ENCODE assay signal across 8 mouse cellular contexts in the genomic region with DNA sequence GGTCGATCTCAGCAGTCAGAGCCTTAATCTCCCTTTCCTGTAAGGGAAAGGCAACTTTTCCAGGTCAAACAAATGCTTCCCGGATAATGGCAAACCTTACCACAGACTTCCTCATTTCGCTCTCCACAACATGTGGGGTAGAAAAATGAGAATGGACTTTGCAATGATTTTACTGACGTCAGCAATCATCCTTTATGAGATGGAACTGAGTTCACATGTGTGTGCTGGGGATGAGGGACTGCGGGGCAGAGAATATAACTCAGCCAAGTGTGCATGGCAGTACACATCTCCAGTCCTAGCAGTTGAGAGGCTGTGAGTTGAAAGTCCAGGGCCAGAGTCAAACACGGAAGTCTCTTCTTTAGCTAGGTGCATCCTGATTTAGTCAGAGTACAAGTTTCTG. TPM values are rescaled to one million over a fixed set of nuclear protein-coding genes. Genes with fewer than 3 reads are reported as not detected.
A peak's percentile ranks its signal among the peaks of the same experiment; 100 is the strongest.
DNase-seq lines count a peak whose midpoint lies in the region; ATAC-seq and TF ChIP-seq lines count a peak whose summit lies in the region.

No protein-coding gene starts in this region.

- TF ChIP-seq EP300 in heart, postnatal 0 days (IDR thresholded peaks at IDR 0.05; ENCODE audit: low read depth): no peak

- peak overlapping the region; percentile 96 for H3K4me3 ChIP-seq in heart, postnatal 0 days (ENCODE audit: low read depth, low read length)
- H3K4me3 ChIP-seq in bone marrow macrophage, adult 2 months (ENCODE audit: insufficient read depth, low read length): peak overlapping the region; percentile 95
- H3K4me3 ChIP-seq in hindbrain, embryonic 14.5 days (replicated peaks; ENCODE audit: low read length): peak overlapping the region; percentile 84
- H3K4me3 ChIP-seq in midbrain, embryonic 12.5 days: peak overlapping the region; percentile 97

- H3K9me3 ChIP-seq in heart, postnatal 0 days (replicated peaks; ENCODE audit: control insufficient read depth, low read length): no peaks in the 10 kb centered on the region
- H3K9me3 ChIP-seq in hindbrain, embryonic 14.5 days (ENCODE audit: control insufficient read depth, low read length): no peaks in the 10 kb centered on the region
- no peaks in the 10 kb centered on the region for H3K9me3 ChIP-seq in midbrain, embryonic 12.5 days

- H3K9ac ChIP-seq in heart, postnatal 0 days (replicated peaks; ENCODE audit: low read depth, low read length): peak overlapping the region; percentile 89
- H3K9ac ChIP-seq in hindbrain, embryonic 14.5 days: peak overlapping the region; percentile 78; the same call in 1 of the 2 replicates
- H3K9ac ChIP-seq in midbrain, embryonic 12.5 days (replicated peaks): peak overlapping the region; percentile 75; the same call in 1 of the 2 replicates

- no peaks in the 10 kb centered on the region for H3K27me3 ChIP-seq in heart, postnatal 0 days (ENCODE audit: control insufficient read depth, insufficient read depth, low read length)
- H3K27me3 ChIP-seq in hindbrain, embryonic 14.5 days (ENCODE audit: control insufficient read depth, insufficient read depth, low read length): no peaks in the 10 kb centered on the region
- H3K27me3 ChIP-seq in midbrain, embryonic 12.5 days: no peaks in the 10 kb centered on the region

- no peak for DNase-seq in heart, postnatal 0 days (ENCODE audit: low spot score)
- no peak for DNase-seq in heart, postnatal 4 days
- no peak for DNase-seq in hindbrain, embryonic 14.5 days (ENCODE audit: low spot score)
- DNase-seq in cerebellum, adult 11-12 months: no peak
- no peak for DNase-seq in left cerebral cortex, adult 18-20 months (ENCODE audit: low spot score in 2 of 2)

- WGBS in heart, postnatal 0 days: 65% methylated on average over 6 of the region's 6 CpGs
- 90% methylated on average over 6 of the region's 6 CpGs for WGBS in hindbrain, embryonic 14.5 days
- WGBS in midbrain, embryonic 12.5 days: 91% methylated on average over 6 of the region's 6 CpGs

- H3K4me2 ChIP-seq in heart, postnatal 0 days (ENCODE audit: low read depth, low read length): peak overlapping the region; percentile 89
- peak overlapping the region; percentile 86 for H3K4me2 ChIP-seq in hindbrain, embryonic 14.5 days (replicated peaks)
- H3K4me2 ChIP-seq in midbrain, embryonic 12.5 days (replicated peaks): peak overlapping the region; percentile 74

- TF ChIP-seq CTCF in heart, postnatal 0 days (IDR thresholded peaks at IDR 0.05; ENCODE audit: low read depth): no peak
- no peak for TF ChIP-seq CTCF in bone marrow macrophage, adult 2 months (IDR thresholded peaks at IDR 0.05; ENCODE audit: low read depth, low read length)

- H3K4me1 ChIP-seq in heart, postnatal 0 days (ENCODE audit: control insufficient read depth, insufficient read depth): peaks cover 9% of the 10 kb centered on the region; the same call in 1 of the 2 replicates
- peaks cover 19% of the 10 kb centered on the region for H3K4me1 ChIP-seq in bone marrow macrophage, adult 2 months (ENCODE audit: control insufficient read depth, insufficient read depth, low read length)
- H3K4me1 ChIP-seq in hindbrain, embryonic 14.5 days (replicated peaks; ENCODE audit: control insufficient read depth, insufficient read depth, low read length): peaks cover 8% of the 10 kb centered on the region
- peaks cover 17% of the 10 kb centered on the region for H3K4me1 ChIP-seq in midbrain, embryonic 12.5 days

- no peak overlapping the region for H3K27ac ChIP-seq in heart, postnatal 0 days (ENCODE audit: low read depth)
- H3K27ac ChIP-seq in bone marrow macrophage, adult 2 months (ENCODE audit: insufficient read depth, low read depth, low read length): peak overlapping the region; percentile 47
- H3K27ac ChIP-seq in hindbrain, embryonic 14.5 days: no peak overlapping the region
- no peak overlapping the region for H3K27ac ChIP-seq in midbrain, embryonic 12.5 days (replicated peaks)

- no peak for TF ChIP-seq POLR2A in bone marrow macrophage, adult 2 months (IDR thresholded peaks at IDR 0.05; ENCODE audit: borderline replicate concordance, low read depth, low read length)

- H3K36me3 ChIP-seq in heart, postnatal 0 days (replicated peaks; ENCODE audit: control insufficient read depth, insufficient read depth, low read length): peaks cover 32% of the 10 kb centered on the region
- H3K36me3 ChIP-seq in hindbrain, embryonic 14.5 days (replicated peaks; ENCODE audit: control insufficient read depth, insufficient read depth): peaks cover 37% of the 10 kb centered on the region
- H3K36me3 ChIP-seq in midbrain, embryonic 12.5 days: peaks cover 33% of the 10 kb centered on the region

- no peak for ATAC-seq in heart, postnatal 0 days (ENCODE audit: insufficient read depth, low read depth)
- no peak for ATAC-seq in hindbrain, embryonic 14.5 days (ENCODE audit: low FRiP score)
- ATAC-seq in midbrain, embryonic 12.5 days (ENCODE audit: low FRiP score, low read depth): no peak
- no peak for ATAC-seq in inflammation-experienced regulatory T-cells, adult 6 months

RNA-seq across cellular contexts. Expression of a gene that starts 1.0 kb away (rescaled TPM):
- total RNA-seq in heart, postnatal 0 days (2014; rRNA removed; ENCODE audit: low replicate concordance): 16.9 and 22.7 TPM in 2 replicates
- 38.0 and 38.7 TPM in 2 replicates for polyA plus RNA-seq in heart, postnatal 0 days (2015; fragmentation: Nextera tagmentation; extraction: Ambion mirVana)
- 10 to 100 TPM; 47.9 to 53.4 TPM for total RNA-seq in heart, postnatal 4 days (2021)
- 37.2 and 41.5 TPM in 2 replicates for polyA plus RNA-seq in bone marrow macrophage, adult 2 months (2012; ENCODE audit: insufficient read depth, insufficient read length, missing spikeins)
- polyA plus RNA-seq in hindbrain, embryonic 14.5 days (2014; fragmentation: Nextera tagmentation; extraction: Ambion mirVana): 72.1 and 75.3 TPM in 2 replicates
- 81.2 and 85.0 TPM in 2 replicates for polyA plus RNA-seq in midbrain, embryonic 12.5 days (2016; fragmentation: Nextera tagmentation; extraction: Ambion mirVana)
- 10 to 100 TPM; 44.5 to 49.0 TPM for total RNA-seq in left cerebral cortex, adult 18-20 months (2021)
- polyA plus RNA-seq in inflammation-experienced regulatory T-cells, adult 6 months (2017; shearing (Covaris generic)): 10 to 100 TPM; 66.5 to 81.2 (median 71.4) TPM

RNA-seq across cellular contexts. Expression of a gene that starts 34.6 kb away (rescaled TPM):
- not detected in 2 replicates for total RNA-seq in heart, postnatal 0 days (2014; rRNA removed; ENCODE audit: low replicate concordance)
- not detected in 2 replicates for polyA plus RNA-seq in heart, postnatal 0 days (2015; fragmentation: Nextera tagmentation; extraction: Ambion mirVana)
- not detected for total RNA-seq in heart, postnatal 4 days (2021)
- polyA plus RNA-seq in bone marrow macrophage, adult 2 months (2012; ENCODE audit: insufficient read depth, insufficient read length, missing spikeins): not detected in 2 replicates
- polyA plus RNA-seq in hindbrain, embryonic 14.5 days (2014; fragmentation: Nextera tagmentation; extraction: Ambion mirVana): 34.3 and 36.9 TPM in 2 replicates
- 9.0 and 11.1 TPM in 2 replicates for polyA plus RNA-seq in midbrain, embryonic 12.5 days (2016; fragmentation: Nextera tagmentation; extraction: Ambion mirVana)
- 10 to 100 TPM; 39.0 to 41.7 TPM for total RNA-seq in left cerebral cortex, adult 18-20 months (2021)
- polyA plus RNA-seq in inflammation-experienced regulatory T-cells, adult 6 months (2017; shearing (Covaris generic)): not detected
